Mouse (Mus musculus): ENCODE data around the gene Syt8. TPM values are rescaled to one million over a fixed set of nuclear protein-coding genes. Genes with fewer than 3 reads are reported as not detected.

Gene Syt8
- polyA plus RNA-seq, 1 experiment, result not detected

DNA sequence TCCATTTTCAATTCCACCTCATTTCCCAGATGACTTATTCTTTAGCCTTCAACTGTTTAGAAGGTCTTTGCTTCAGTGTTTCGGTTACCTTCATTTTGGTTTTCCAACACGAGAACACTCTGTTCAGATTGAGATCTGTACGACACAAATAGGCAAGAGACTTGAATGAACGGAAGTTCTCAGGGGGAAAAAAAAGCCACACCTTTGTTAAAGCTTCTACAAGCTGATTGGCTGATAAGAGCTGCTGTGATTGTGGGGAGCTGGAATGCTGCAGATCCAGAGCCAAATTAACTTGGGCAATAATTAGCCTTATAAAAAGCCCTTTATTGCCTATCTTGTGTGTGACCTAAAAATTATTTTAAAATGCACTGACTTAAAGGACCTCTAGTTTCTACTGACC lies 19.3 kb upstream of the Syt8 start:
- no peak overlapping the region for H3K4me3 ChIP-seq (ENCODE audit: low read depth, low read length)
- H3K9ac ChIP-seq (ENCODE audit: low read depth, poor library complexity, severe bottlenecking), result no peak overlapping the region
- H3K9me3 ChIP-seq (replicated peaks; ENCODE audit: control insufficient read depth, insufficient read depth, low read length, poor library complexity, severe bottlenecking), result peaks cover 5% of the 10 kb centered on the region
- no peaks in the 10 kb centered on the region for H3K27me3 ChIP-seq (ENCODE audit: control insufficient read depth, insufficient read depth, low read length, poor library complexity, severe bottlenecking)
- no peaks in the 10 kb centered on the region for H3K36me3 ChIP-seq (ENCODE audit: control insufficient read depth, insufficient read depth, low read length, poor library complexity, severe bottlenecking)
- H3K4me1 ChIP-seq (ENCODE audit: control insufficient read depth, insufficient read depth, low read length), result no peaks in the 10 kb centered on the region
- TF ChIP-seq CTCF (IDR thresholded peaks at IDR 0.05; ENCODE audit: low read depth, low read length) (no peak), EP300 (IDR thresholded peaks at IDR 0.05; ENCODE audit: insufficient read depth, low read depth, low read length) (no peak), POLR2A (IDR thresholded peaks at IDR 0.05; ENCODE audit: insufficient read depth, low read length) (no peak)
- no peak overlapping the region for H3K27ac ChIP-seq (ENCODE audit: insufficient read depth, low read length)

DNA sequence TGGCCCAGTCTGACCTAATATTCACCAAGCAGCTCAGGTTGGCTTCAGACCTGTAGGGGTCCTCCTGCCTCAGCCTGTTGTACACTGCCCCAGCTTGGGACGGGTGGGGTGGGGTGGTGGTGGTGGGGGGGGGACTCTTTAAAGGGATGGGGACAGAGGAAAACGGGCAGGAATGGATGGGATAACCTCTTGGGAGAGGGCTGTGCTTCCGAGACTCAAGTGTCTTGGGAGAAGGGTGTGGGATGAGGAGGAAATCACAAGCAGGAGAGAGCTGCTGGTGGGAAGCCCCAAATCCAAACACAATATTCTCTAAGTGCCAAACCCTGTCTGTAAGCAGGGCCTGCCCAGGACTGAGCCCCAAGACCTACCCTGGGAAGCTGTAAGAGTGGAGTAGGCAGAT lies 18.4 kb upstream of the Syt8 start:
- H3K4me3 ChIP-seq (ENCODE audit: low read depth, low read length), result no peak overlapping the region
- H3K9ac ChIP-seq (ENCODE audit: low read depth, poor library complexity, severe bottlenecking), result no peak overlapping the region
- H3K27me3 ChIP-seq (ENCODE audit: control insufficient read depth, insufficient read depth, low read length, poor library complexity, severe bottlenecking), result no peaks in the 10 kb centered on the region
- TF ChIP-seq EP300 (IDR thresholded peaks at IDR 0.05; ENCODE audit: insufficient read depth, low read depth, low read length), result no peak
- TF ChIP-seq POLR2A (IDR thresholded peaks at IDR 0.05; ENCODE audit: insufficient read depth, low read length), result no peak
- no peak for TF ChIP-seq CTCF (IDR thresholded peaks at IDR 0.05; ENCODE audit: low read depth, low read length)
- peaks cover 5% of the 10 kb centered on the region for H3K9me3 ChIP-seq (replicated peaks; ENCODE audit: control insufficient read depth, insufficient read depth, low read length, poor library complexity, severe bottlenecking)
- H3K27ac ChIP-seq (ENCODE audit: insufficient read depth, low read length), result no peak overlapping the region
- no peaks in the 10 kb centered on the region for H3K4me1 ChIP-seq (ENCODE audit: control insufficient read depth, insufficient read depth, low read length)
- H3K36me3 ChIP-seq (ENCODE audit: control insufficient read depth, insufficient read depth, low read length, poor library complexity, severe bottlenecking), result no peaks in the 10 kb centered on the region

DNA sequence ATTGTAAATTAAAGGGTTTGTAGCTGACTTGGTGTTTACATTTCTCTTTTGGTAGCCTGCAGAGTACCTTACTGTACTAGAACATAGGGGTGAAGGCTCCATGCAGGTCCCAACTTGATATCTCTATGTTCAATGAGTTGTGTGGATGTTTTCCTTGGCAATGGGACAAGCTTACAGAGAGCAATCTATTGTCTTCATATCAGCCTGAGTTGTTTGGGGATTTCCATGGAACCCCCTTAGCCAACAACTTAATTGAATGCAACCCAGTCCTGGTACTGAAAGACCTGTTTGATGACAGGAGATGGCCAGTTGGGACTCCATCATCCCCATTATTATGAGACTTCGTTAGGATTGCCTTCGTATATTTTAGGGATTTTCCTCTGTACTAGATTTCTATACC lies 16.6 kb upstream of the Syt8 start:
- TF ChIP-seq CTCF (IDR thresholded peaks at IDR 0.05; ENCODE audit: low read depth, low read length), result no peak
- TF ChIP-seq EP300 (IDR thresholded peaks at IDR 0.05; ENCODE audit: insufficient read depth, low read depth, low read length), result no peak
- no peak for TF ChIP-seq POLR2A (IDR thresholded peaks at IDR 0.05; ENCODE audit: insufficient read depth, low read length)
- H3K36me3 ChIP-seq (ENCODE audit: control insufficient read depth, insufficient read depth, low read length, poor library complexity, severe bottlenecking), result no peaks in the 10 kb centered on the region
- no peaks in the 10 kb centered on the region for H3K4me1 ChIP-seq (ENCODE audit: control insufficient read depth, insufficient read depth, low read length)
- H3K4me3 ChIP-seq (ENCODE audit: low read depth, low read length), result no peak overlapping the region
- no peak overlapping the region for H3K9ac ChIP-seq (ENCODE audit: low read depth, poor library complexity, severe bottlenecking)
- no peaks in the 10 kb centered on the region for H3K27me3 ChIP-seq (ENCODE audit: control insufficient read depth, insufficient read depth, low read length, poor library complexity, severe bottlenecking)
- peaks cover 5% of the 10 kb centered on the region for H3K9me3 ChIP-seq (replicated peaks; ENCODE audit: control insufficient read depth, insufficient read depth, low read length, poor library complexity, severe bottlenecking)
- H3K27ac ChIP-seq (ENCODE audit: insufficient read depth, low read length), result no peak overlapping the region

DNA sequence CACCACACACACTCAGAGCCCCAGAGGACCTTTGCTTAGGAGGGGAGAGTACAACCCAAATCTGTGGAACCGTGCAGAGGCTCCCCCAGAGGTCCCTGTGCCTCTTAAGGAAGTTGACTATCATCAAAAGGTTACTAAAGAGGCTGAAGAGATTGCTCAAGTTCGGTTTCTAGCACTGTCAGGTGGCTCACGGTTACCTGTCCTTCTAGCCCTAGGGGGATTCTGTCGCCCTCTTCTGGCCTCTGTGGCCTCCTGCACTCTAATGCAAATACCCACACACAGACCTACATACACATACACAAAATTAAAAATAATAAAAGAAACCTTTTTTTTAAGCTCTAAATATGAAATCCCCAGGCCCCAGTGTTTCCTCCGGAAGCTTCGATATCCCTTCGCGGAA lies 16.0 kb upstream of the Syt8 start:
- Histone ChIP-seq H3K27me3 (ENCODE audit: control insufficient read depth, insufficient read depth, low read length, poor library complexity, severe bottlenecking) (no peaks in the 10 kb centered on the region), H3K27ac (ENCODE audit: insufficient read depth, low read length) (no peak overlapping the region), H3K4me1 (ENCODE audit: control insufficient read depth, insufficient read depth, low read length) (no peaks in the 10 kb centered on the region), H3K4me3 (ENCODE audit: low read depth, low read length) (no peak overlapping the region), H3K9me3 (replicated peaks; ENCODE audit: control insufficient read depth, insufficient read depth, low read length, poor library complexity, severe bottlenecking) (peaks cover 5% of the 10 kb centered on the region), H3K9ac (ENCODE audit: low read depth, poor library complexity, severe bottlenecking) (no peak overlapping the region), H3K36me3 (ENCODE audit: control insufficient read depth, insufficient read depth, low read length, poor library complexity, severe bottlenecking) (no peaks in the 10 kb centered on the region)
- TF ChIP-seq CTCF (IDR thresholded peaks at IDR 0.05; ENCODE audit: low read depth, low read length) (peak; percentile 27), POLR2A (IDR thresholded peaks at IDR 0.05; ENCODE audit: insufficient read depth, low read length) (no peak), EP300 (IDR thresholded peaks at IDR 0.05; ENCODE audit: insufficient read depth, low read depth, low read length) (no peak)

DNA sequence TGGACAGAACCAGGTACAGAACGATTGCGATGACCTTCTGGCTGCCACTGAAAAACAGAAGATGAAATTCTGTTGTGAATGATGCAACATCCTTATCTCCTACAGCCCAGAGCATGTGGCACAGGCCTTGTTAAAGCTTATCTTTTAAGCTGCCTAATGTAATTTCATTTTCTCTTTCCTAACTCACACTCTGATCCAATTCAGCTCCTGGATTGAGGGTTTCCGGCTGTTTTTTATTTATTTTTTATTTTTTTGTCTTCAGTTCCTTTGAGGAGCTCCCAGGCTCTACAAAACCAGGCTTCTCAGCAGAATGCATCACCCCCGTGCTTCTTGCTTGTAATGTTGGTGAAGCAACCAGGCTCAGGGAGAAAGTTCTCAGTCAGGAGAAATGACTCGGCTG lies 14.8 kb upstream of the Syt8 start:
- TF ChIP-seq EP300 (IDR thresholded peaks at IDR 0.05; ENCODE audit: insufficient read depth, low read depth, low read length) (no peak), CTCF (IDR thresholded peaks at IDR 0.05; ENCODE audit: low read depth, low read length) (no peak)
- no peak overlapping the region for H3K9ac ChIP-seq (ENCODE audit: low read depth, poor library complexity, severe bottlenecking)
- no peaks in the 10 kb centered on the region for H3K27me3 ChIP-seq (ENCODE audit: control insufficient read depth, insufficient read depth, low read length, poor library complexity, severe bottlenecking)
- no peaks in the 10 kb centered on the region for H3K36me3 ChIP-seq (ENCODE audit: control insufficient read depth, insufficient read depth, low read length, poor library complexity, severe bottlenecking)
- no peak overlapping the region for H3K4me3 ChIP-seq (ENCODE audit: low read depth, low read length)
- H3K27ac ChIP-seq (ENCODE audit: insufficient read depth, low read length), result no peak overlapping the region
- H3K4me1 ChIP-seq (ENCODE audit: control insufficient read depth, insufficient read depth, low read length), result no peaks in the 10 kb centered on the region
- H3K9me3 ChIP-seq (replicated peaks; ENCODE audit: control insufficient read depth, insufficient read depth, low read length, poor library complexity, severe bottlenecking), result peaks cover 5% of the 10 kb centered on the region

GRCm38 (mm10) chr7:142421826-142422225 lies 12.8 kb upstream of the Syt8 start:
- Histone ChIP-seq H3K4me3 (ENCODE audit: low read depth, low read length) (no peak overlapping the region), H3K4me1 (ENCODE audit: control insufficient read depth, insufficient read depth, low read length) (no peaks in the 10 kb centered on the region), H3K36me3 (ENCODE audit: control insufficient read depth, insufficient read depth, low read length, poor library complexity, severe bottlenecking) (no peaks in the 10 kb centered on the region), H3K9me3 (replicated peaks; ENCODE audit: control insufficient read depth, insufficient read depth, low read length, poor library complexity, severe bottlenecking) (peaks cover 5% of the 10 kb centered on the region), H3K27ac (ENCODE audit: insufficient read depth, low read length) (no peak overlapping the region), H3K9ac (ENCODE audit: low read depth, poor library complexity, severe bottlenecking) (no peak overlapping the region), H3K27me3 (ENCODE audit: control insufficient read depth, insufficient read depth, low read length, poor library complexity, severe bottlenecking) (no peaks in the 10 kb centered on the region)
- TF ChIP-seq EP300 (IDR thresholded peaks at IDR 0.05; ENCODE audit: insufficient read depth, low read depth, low read length), result no peak
- TF ChIP-seq CTCF (IDR thresholded peaks at IDR 0.05; ENCODE audit: low read depth, low read length), result no peak
- TF ChIP-seq POLR2A (IDR thresholded peaks at IDR 0.05; ENCODE audit: insufficient read depth, low read length), result no peak

Data from ES-Bruce4 (cell line).